Mouse (Mus musculus) 416B (cell line): Measurements from ENCODE around the gene Arfgap3.

ENCODE experiments used
- DNase-seq: peaks from one replicate; pipeline ENCODE4 v3.0.0; 2011; ENCODE audit warnings: low read depth

Arfgap3 gene

DNA sequence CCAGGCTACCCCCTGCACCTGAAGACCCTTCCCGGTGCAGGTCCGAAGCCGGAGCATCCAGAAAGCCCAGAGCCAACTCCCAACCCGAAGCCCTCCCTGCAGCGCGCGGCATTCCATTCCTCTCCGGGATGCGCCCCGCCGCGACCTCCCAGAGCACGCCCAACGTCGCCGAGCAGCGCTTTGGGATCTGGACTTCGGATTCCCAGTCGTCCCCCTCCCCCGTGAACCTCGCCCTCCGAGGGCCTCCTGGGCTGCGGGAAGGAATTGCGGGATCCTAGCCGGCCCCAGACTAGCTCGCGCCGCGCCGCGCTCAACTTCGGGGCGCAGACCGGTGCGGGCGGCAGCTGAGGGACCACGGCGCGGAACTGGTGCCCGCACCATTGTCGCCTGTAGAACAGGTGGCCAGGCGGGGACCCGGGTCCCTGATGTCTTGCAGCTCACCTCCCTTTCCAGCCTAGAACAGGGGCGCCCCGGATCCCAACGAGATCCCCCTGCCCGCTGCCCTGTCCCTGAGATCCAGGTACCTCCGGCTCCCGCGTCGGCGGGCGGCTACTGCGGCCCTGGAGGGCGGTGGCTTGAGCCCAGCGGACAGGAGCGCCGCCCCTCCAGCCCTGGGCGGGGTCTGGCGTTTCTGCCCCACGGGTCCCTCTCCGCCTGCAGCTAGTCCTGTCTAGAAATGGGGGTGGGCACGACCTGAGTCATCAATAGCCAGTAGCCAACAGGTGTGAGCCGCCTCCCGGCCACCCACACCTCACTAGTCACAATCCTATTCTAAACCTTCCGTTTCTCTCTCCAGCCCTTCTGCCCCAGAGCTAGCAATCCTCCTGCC is 98.7 kb downstream of the Arfgap3 start, which contains the start of gene A4galt:
TSS of gene A4galt (minus strand) at position 599 of the 829 bp plus-strand sequence.
- DNase-seq, result no peak

DNA sequence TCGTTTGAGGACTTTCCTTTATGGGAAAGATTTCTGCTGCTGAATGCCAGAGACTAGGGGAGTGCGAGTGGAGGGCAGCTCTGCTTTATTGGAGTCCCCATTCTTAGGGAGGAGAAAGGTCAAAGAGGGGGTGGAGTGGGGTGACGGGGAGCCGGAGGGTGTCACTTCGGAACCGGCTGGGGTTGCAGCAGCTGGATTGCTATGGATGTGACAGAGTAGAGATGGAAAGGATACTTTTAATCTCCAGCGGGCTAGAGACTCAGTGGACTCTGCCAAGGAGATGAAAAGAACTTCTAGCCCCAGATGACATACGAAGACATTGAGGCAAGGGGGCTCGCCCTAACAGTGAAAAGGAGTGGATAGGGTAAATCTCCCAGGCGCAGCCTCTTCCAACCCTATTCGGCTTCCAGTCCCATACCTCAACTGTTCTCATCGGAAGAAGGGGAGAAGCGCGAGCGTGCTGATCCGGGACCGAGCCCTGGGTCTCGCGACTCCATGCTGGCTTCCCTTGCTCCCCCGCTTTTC is 99.3 kb downstream of the Arfgap3 start:
- no peak for DNase-seq
